Mouse (Mus musculus) hindbrain, embryonic 13.5 days (tissue): ENCODE data around the gene Bri3bp. TPM values are rescaled to one million over a fixed set of nuclear protein-coding genes. Genes with fewer than 3 reads are reported as not detected.
"Not testable (repeated sequence)": the region's sequence is repeated elsewhere in the genome, so short reads cannot be mapped to it uniquely, and the experiment has no call there.

ENCODE experiments used
- ATAC-seq: fragments of 200-750 bp; cut with Nextera tagmentation; 2 replicates; pipeline ENCODE4 v1.8.0; 2017; ENCODE audit warnings: moderate TSS enrichment; ENCODE audit not compliant: low FRiP score
- H3K27ac ChIP-seq: fragments of 300-500 bp; sonication (generic); 2 replicates; pipeline ENCODE4 v1.5.1; 2015; ENCODE audit warnings: inconsistent platforms, mild to moderate bottlenecking, moderate library complexity
- H3K27me3 ChIP-seq: fragments of 300-500 bp; sonication (generic); 2 replicates; pipeline ENCODE4 v1.6.1; 2015; ENCODE audit warnings: mild to moderate bottlenecking, inconsistent platforms
- H3K36me3 ChIP-seq: fragments of 300-500 bp; sonication (generic); 2 replicates; pipeline ENCODE4 v1.6.1; 2015; ENCODE audit warnings: mild to moderate bottlenecking, inconsistent platforms
- H3K4me1 ChIP-seq: fragments of 300-500 bp; sonication (generic); replicated peaks from 2 replicates; pipeline ENCODE4 v1.6.1; 2015; ENCODE audit warnings: inconsistent platforms
- H3K4me2 ChIP-seq: fragments of 300-500 bp; sonication (generic); 2 replicates; pipeline ENCODE4 v1.6.1; 2015; ENCODE audit warnings: inconsistent platforms, mild to moderate bottlenecking, moderate library complexity
- H3K4me3 ChIP-seq: fragments of 300-500 bp; sonication (generic); 2 replicates; pipeline ENCODE4 v1.5.1; 2015; ENCODE audit warnings: mild to moderate bottlenecking, inconsistent platforms
- H3K9ac ChIP-seq: fragments of 300-500 bp; sonication (generic); 2 replicates; pipeline ENCODE4 v1.6.1; 2015; ENCODE audit warnings: mild to moderate bottlenecking, inconsistent platforms
- H3K9me3 ChIP-seq: fragments of 300-500 bp; sonication (generic); 2 replicates; pipeline ENCODE4 v1.6.1; 2016; ENCODE audit warnings: inconsistent platforms
- WGBS: fragments of 180-500 bp; shearing (Covaris S2); methylation state at CpG from one replicate; pipeline ENCODE4 v1.1.7; 2015; 5-methylcytosine and 5-hydroxymethylcytosine counted together
- polyA plus RNA-seq: library from polyadenylated mRNA; unstranded; fragments of >200 nt; fragmentation: Nextera tagmentation; extraction: Ambion mirVana; gene quantifications from 2 replicates; pipeline ENCODE4 v1.2.1, GENCODE M21; 2015

Gene Bri3bp
- polyA plus RNA-seq = 31.4 and 35.6 TPM in 2 replicates

GRCm38 (mm10) chr5:125441234-125442114 is at the start of gene Bri3bp:
TSS of gene Bri3bp (plus strand) at chr5:125441568.
- Histone ChIP-seq H3K36me3 (no peaks in the 10 kb centered on the region), H3K9ac (peak within 1 kb of the TSS; percentile 94), H3K4me2 (peak within 1 kb of the TSS; percentile 68), H3K4me1 (peaks cover 35% of the 10 kb centered on the region), H3K4me3 (peak within 1 kb of the TSS; percentile 82), H3K9me3 (no peaks in the 10 kb centered on the region), H3K27ac (peak within 1 kb of the TSS; percentile 85), H3K27me3 (no peaks in the 10 kb centered on the region)
- WGBS = under 1% methylated on average over 82 of the region's 97 CpGs
- peak; percentile 89 for ATAC-seq

GRCm38 (mm10) chr5:125391609-125392008 is 49.8 kb upstream of the Bri3bp start:
- Histone ChIP-seq H3K4me1 (peaks cover 44% of the 10 kb centered on the region), H3K9ac (no peak overlapping the region), H3K27ac (peak overlapping the region; percentile 100; the same call in 1 of the 2 replicates), H3K4me3 (no peak overlapping the region), H3K27me3 (no peaks in the 10 kb centered on the region), H3K4me2 (no peak overlapping the region), H3K9me3 (no peaks in the 10 kb centered on the region), H3K36me3 (no peaks in the 10 kb centered on the region)
- ATAC-seq = no peak
- 86% methylated on average over 5 of the region's 5 CpGs for WGBS

GRCm38 (mm10) chr5:125392176-125392575 is 49.2 kb upstream of the Bri3bp start:
- H3K36me3 ChIP-seq, H3K9ac ChIP-seq, H3K9me3 ChIP-seq, H3K4me3 ChIP-seq, ATAC-seq, H3K27me3 ChIP-seq, H3K4me2 ChIP-seq: not testable (repeated sequence)
- H3K27ac ChIP-seq = peak overlapping the region; percentile 100
- 94% methylated on average over 4 of the region's 4 CpGs for WGBS
- H3K4me1 ChIP-seq = peaks cover 42% of the 10 kb centered on the region

- peak overlapping the region; percentile 59 for H3K4me2 ChIP-seq
- peak; percentile 8; the same call in 1 of the 2 replicates for ATAC-seq
- H3K4me3 ChIP-seq = no peak overlapping the region; the same call in 1 of the 2 replicates
- no peaks in the 10 kb centered on the region for H3K9me3 ChIP-seq
- H3K9ac ChIP-seq = peak overlapping the region; percentile 58
- H3K36me3 ChIP-seq = no peaks in the 10 kb centered on the region
- 19% methylated on average over 1 of the region's 1 CpGs for WGBS
- H3K4me1 ChIP-seq = peaks cover 42% of the 10 kb centered on the region
- H3K27ac ChIP-seq = peak overlapping the region; percentile 100
- H3K27me3 ChIP-seq = no peaks in the 10 kb centered on the region
Observed at GRCm38 (mm10) chr5:125392618-125392976, 48.8 kb upstream of the Bri3bp start.

GRCm38 (mm10) chr5:125392977-125393621 is 48.3 kb upstream of the Bri3bp start:
- no peaks in the 10 kb centered on the region for H3K9me3 ChIP-seq
- peak overlapping the region; percentile 59 for H3K4me2 ChIP-seq
- no peaks in the 10 kb centered on the region for H3K36me3 ChIP-seq
- peak overlapping the region; percentile 100 for H3K27ac ChIP-seq
- peak; percentile 87 for ATAC-seq
- H3K4me1 ChIP-seq = peaks cover 40% of the 10 kb centered on the region
- H3K9ac ChIP-seq = peak overlapping the region; percentile 70
- H3K4me3 ChIP-seq = peak overlapping the region; percentile 34
- no peaks in the 10 kb centered on the region for H3K27me3 ChIP-seq
- under 1% methylated on average over 20 of the region's 20 CpGs for WGBS

- 8% methylated on average over 20 of the region's 25 CpGs for WGBS
- peaks cover 33% of the 10 kb centered on the region for H3K4me1 ChIP-seq
- H3K9me3 ChIP-seq = no peaks in the 10 kb centered on the region
- H3K4me2 ChIP-seq = peak overlapping the region; percentile 59
- peak overlapping the region; percentile 34 for H3K4me3 ChIP-seq
- peak overlapping the region; percentile 70 for H3K9ac ChIP-seq
- no peaks in the 10 kb centered on the region for H3K27me3 ChIP-seq
- no peaks in the 10 kb centered on the region for H3K36me3 ChIP-seq
- peak; percentile 62 for ATAC-seq
- H3K27ac ChIP-seq = peak overlapping the region; percentile 100
Observed at GRCm38 (mm10) chr5:125393622-125394603, 47.5 kb upstream of the Bri3bp start.

- Histone ChIP-seq H3K4me3 (0 out of 2 replicates have a peak overlapping the region, but pooled peaks have one; percentile 34), H3K36me3 (no peaks in the 10 kb centered on the region), H3K27me3 (no peaks in the 10 kb centered on the region), H3K4me1 (peaks cover 33% of the 10 kb centered on the region), H3K9ac (peak overlapping the region; percentile 70), H3K27ac (peak overlapping the region; percentile 100), H3K9me3 (no peaks in the 10 kb centered on the region), H3K4me2 (peak overlapping the region; percentile 59)
- no peak for ATAC-seq
- 61% methylated on average over 3 of the region's 3 CpGs for WGBS
Observed at GRCm38 (mm10) chr5:125395008-125395407, 46.4 kb upstream of the Bri3bp start.

GRCm38 (mm10) chr5:125400903-125401302 is 40.5 kb upstream of the Bri3bp start:
- ATAC-seq = no peak
- H3K36me3 ChIP-seq = no peaks in the 10 kb centered on the region
- no peak overlapping the region for H3K27ac ChIP-seq
- 58% methylated on average over 7 of the region's 7 CpGs for WGBS
- H3K27me3 ChIP-seq = peaks cover 3% of the 10 kb centered on the region; the same call in 1 of the 2 replicates
- H3K9ac ChIP-seq = no peak overlapping the region
- no peaks in the 10 kb centered on the region for H3K9me3 ChIP-seq
- no peak overlapping the region for H3K4me2 ChIP-seq
- H3K4me1 ChIP-seq = peaks cover 4% of the 10 kb centered on the region; the same call in 1 of the 2 replicates
- no peak overlapping the region for H3K4me3 ChIP-seq

GRCm38 (mm10) chr5:125402476-125402875 is 38.9 kb upstream of the Bri3bp start:
- Histone ChIP-seq H3K36me3 (no peaks in the 10 kb centered on the region), H3K27ac (no peak overlapping the region), H3K4me1 (peaks cover 16% of the 10 kb centered on the region), H3K4me2 (no peak overlapping the region), H3K4me3 (no peak overlapping the region), H3K9ac (no peak overlapping the region; the same call in 1 of the 2 replicates), H3K9me3 (no peaks in the 10 kb centered on the region), H3K27me3 (peaks cover 3% of the 10 kb centered on the region; the same call in 1 of the 2 replicates)
- ATAC-seq = no peak
- 49% methylated on average over 10 of the region's 10 CpGs for WGBS

GRCm38 (mm10) chr5:125402991-125403390 is 38.4 kb upstream of the Bri3bp start:
- no peak overlapping the region for H3K27ac ChIP-seq
- H3K4me3 ChIP-seq = no peak overlapping the region
- no peak overlapping the region for H3K4me2 ChIP-seq
- H3K4me1 ChIP-seq = peaks cover 17% of the 10 kb centered on the region
- no peaks in the 10 kb centered on the region for H3K36me3 ChIP-seq
- no peak overlapping the region; the same call in 1 of the 2 replicates for H3K9ac ChIP-seq
- H3K9me3 ChIP-seq = no peaks in the 10 kb centered on the region
- no peak for ATAC-seq
- WGBS = 63% methylated on average over 6 of the region's 6 CpGs
- H3K27me3 ChIP-seq = peaks cover 3% of the 10 kb centered on the region; the same call in 1 of the 2 replicates
